Mouse (Mus musculus): ENCODE measurements at regions not wholly inside any gene's neighbourhood (a gene's known extent, or its start where the extent isn't known, plus 50 kb on each side); places are given as distances from the start of the nearest gene placed in this dataset.
A peak's percentile ranks its signal among the peaks of the same experiment; 100 is the strongest.

DNA sequence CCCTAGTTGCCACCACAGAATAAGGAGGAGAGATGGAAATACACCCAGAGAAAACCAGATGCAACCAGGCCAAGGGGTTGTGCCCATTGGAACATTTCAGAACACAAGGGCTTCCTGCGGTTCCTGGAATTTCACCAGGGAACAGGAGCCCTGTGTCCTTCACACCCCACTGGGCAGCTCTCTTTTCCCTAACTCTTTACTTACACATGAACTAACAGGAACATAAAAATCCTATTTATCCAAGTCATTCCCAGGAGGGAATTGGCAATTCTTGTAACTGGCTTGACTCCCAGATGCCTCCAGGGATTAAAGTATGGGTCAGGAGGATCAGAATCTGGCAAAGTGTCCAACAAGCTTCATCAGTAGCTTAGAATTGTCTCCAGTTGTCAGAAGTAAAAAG lies 62.2 kb upstream of the Glycam1 start:
- Histone ChIP-seq H3K9me3 (no peaks in the 10 kb centered on the region), H3K27ac (replicated peaks) (0 out of 2 replicates have a peak overlapping the region, but pooled peaks have one; percentile 18), H3K27me3 (no peaks in the 10 kb centered on the region), H3K9ac (no peak overlapping the region), H3K4me1 (replicated peaks) (peaks cover 6% of the 10 kb centered on the region; the same call in 1 of the 2 replicates), H3K36me3 (no peaks in the 10 kb centered on the region), H3K4me3 (no peak overlapping the region), H3K4me2 (no peak overlapping the region)
- peak; percentile 32; the same call in 1 of the 2 replicates for ATAC-seq (ENCODE audit: low read depth)
- 35% methylated on average over 1 of the region's 1 CpGs for WGBS
